Mouse (Mus musculus): ENCODE data around the gene Hnf4a.

- no peak for TF ChIP-seq POLR2A (IDR thresholded peaks at IDR 0.05; ENCODE audit: low read depth, low read length)
- no peak for TF ChIP-seq MAX (IDR thresholded peaks at IDR 0.05; ENCODE audit: low read length)
- no peak for TF ChIP-seq CTCF (conservative IDR thresholded peaks at IDR 0.05 in 1 of 2, IDR thresholded peaks at IDR 0.05 in 1 of 2; ENCODE audit: low read depth in 2 of 2, low read length in 2 of 2)
- no peak for TF ChIP-seq SIN3A (IDR thresholded peaks at IDR 0.05; ENCODE audit: low read length)
- no peak for TF ChIP-seq ZKSCAN1 (IDR thresholded peaks at IDR 0.05; ENCODE audit: borderline replicate concordance, low read depth, low read length)
- no peak for TF ChIP-seq BHLHE40 (IDR thresholded peaks at IDR 0.05; ENCODE audit: low read depth, low read length)
- no peak for TF ChIP-seq TCF12 (IDR thresholded peaks at IDR 0.05; ENCODE audit: low read depth, low read length)
- no peak for TF ChIP-seq JUN (IDR thresholded peaks at IDR 0.05; ENCODE audit: insufficient read depth, low read depth, low read length)
These were observed 83.6 kb downstream of the Hnf4a start for GRCm38 (mm10) chr2:163590211-163590610.
